Mouse (Mus musculus): ENCODE data around the gene Ifngr1. TPM values are rescaled to one million over a fixed set of nuclear protein-coding genes. Genes with fewer than 3 reads are reported as not detected.

Gene Ifngr1
- total RNA-seq (2018; cell fraction: chromatin; rRNA removed), result 100 to 1,000 TPM in 20 of 26 experiments, 10 to 100 TPM in 6; 26.1 to 449 (median 139) TPM
- 100 to 1,000 TPM in 25 of 26 experiments, 10 to 100 TPM in 1; 99.1 to 216 (median 133) TPM for total RNA-seq (2018; cell fraction: cytosol; rRNA removed)
- total RNA-seq (2018; cell fraction: nucleus; rRNA removed), result 100 to 1,000 TPM in 25 of 26 experiments, 10 to 100 TPM in 1; 62.6 to 584 (median 228) TPM
- 152 to 186 TPM (median 172 TPM) in 3 replicates for polyA plus RNA-seq (2018)

GRCm38 (mm10) chr10:19591641-19592441 lies at the start of gene Ifngr1:
TSS of gene Ifngr1 (plus strand) at chr10:19591949.
- H3K4me3 ChIP-seq (ENCODE audit: inconsistent target), result peak within 1 kb of the TSS; percentile 76
- 0% methylated on average over 52 of the region's 52 CpGs for whole genome bisulfite sequencing (ENCODE audit: missing documents)
- H3K36me3 ChIP-seq (ENCODE audit: inconsistent target), result no peaks in the 10 kb centered on the region
- peak within 1 kb of the TSS; percentile 81 for H3K27ac ChIP-seq
- H3K79me2 ChIP-seq (ENCODE audit: inconsistent target), result peaks cover 47% of the 10 kb centered on the region

GRCm38 (mm10) chr10:19546825-19547224 lies 44.9 kb upstream of the Ifngr1 start:
- no peak overlapping the region for H3K4me3 ChIP-seq (ENCODE audit: inconsistent target)
- 10% methylated on average over 1 of the region's 1 CpGs for WGBS (ENCODE audit: missing documents)
- H3K79me2 ChIP-seq (ENCODE audit: inconsistent target), result no peaks in the 10 kb centered on the region
- H3K36me3 ChIP-seq (ENCODE audit: inconsistent target), result no peaks in the 10 kb centered on the region
- H3K27ac ChIP-seq, result peak overlapping the region; percentile 83

- Histone ChIP-seq H3K79me2 (ENCODE audit: inconsistent target) (no peaks in the 10 kb centered on the region), H3K36me3 (ENCODE audit: inconsistent target) (no peaks in the 10 kb centered on the region), H3K4me3 (ENCODE audit: inconsistent target) (no peak overlapping the region), H3K27ac (peak overlapping the region; percentile 83)
- WGBS (ENCODE audit: missing documents), result 56% methylated on average over 1 of the region's 1 CpGs
These were observed 43.7 kb upstream of the Ifngr1 start for GRCm38 (mm10) chr10:19548016-19548415.

- Histone ChIP-seq H3K79me2 (ENCODE audit: inconsistent target) (no peaks in the 10 kb centered on the region), H3K27ac (peak overlapping the region; percentile 83), H3K4me3 (ENCODE audit: inconsistent target) (no peak overlapping the region), H3K36me3 (ENCODE audit: inconsistent target) (no peaks in the 10 kb centered on the region)
- WGBS (ENCODE audit: missing documents), result 96% methylated on average over 2 of the region's 2 CpGs
These were observed 43.3 kb upstream of the Ifngr1 start for GRCm38 (mm10) chr10:19548491-19548890.

- 12% methylated on average over 3 of the region's 3 CpGs for WGBS (ENCODE audit: missing documents)
- Histone ChIP-seq H3K27ac (no peak overlapping the region; the same call in 1 of the 2 replicates), H3K4me3 (ENCODE audit: inconsistent target) (no peak overlapping the region), H3K36me3 (ENCODE audit: inconsistent target) (no peaks in the 10 kb centered on the region), H3K79me2 (ENCODE audit: inconsistent target) (no peaks in the 10 kb centered on the region)
These were observed 40.2 kb upstream of the Ifngr1 start for GRCm38 (mm10) chr10:19551585-19551984.

GRCm38 (mm10) chr10:19553857-19554256 lies 37.9 kb upstream of the Ifngr1 start:
- Histone ChIP-seq H3K36me3 (ENCODE audit: inconsistent target) (no peaks in the 10 kb centered on the region), H3K27ac (no peak overlapping the region), H3K4me3 (ENCODE audit: inconsistent target) (no peak overlapping the region), H3K79me2 (ENCODE audit: inconsistent target) (no peaks in the 10 kb centered on the region)
- WGBS (ENCODE audit: missing documents), result 32% methylated on average over 2 of the region's 2 CpGs

- no peaks in the 10 kb centered on the region for H3K36me3 ChIP-seq (ENCODE audit: inconsistent target)
- no peaks in the 10 kb centered on the region for H3K79me2 ChIP-seq (ENCODE audit: inconsistent target)
- no peak overlapping the region for H3K27ac ChIP-seq
- H3K4me3 ChIP-seq (ENCODE audit: inconsistent target), result no peak overlapping the region
- 89% methylated on average over 4 of the region's 4 CpGs for WGBS (ENCODE audit: missing documents)
These were observed 34.1 kb upstream of the Ifngr1 start for GRCm38 (mm10) chr10:19557696-19558095.

- Histone ChIP-seq H3K36me3 (ENCODE audit: inconsistent target) (no peaks in the 10 kb centered on the region), H3K79me2 (ENCODE audit: inconsistent target) (no peaks in the 10 kb centered on the region), H3K27ac (peak overlapping the region; percentile 80), H3K4me3 (ENCODE audit: inconsistent target) (no peak overlapping the region)
- WGBS (ENCODE audit: missing documents), result 13% methylated on average over 7 of the region's 8 CpGs
These were observed 32.1 kb upstream of the Ifngr1 start for GRCm38 (mm10) chr10:19559565-19560165.

GRCm38 (mm10) chr10:19562598-19562997 lies 29.2 kb upstream of the Ifngr1 start:
- Histone ChIP-seq H3K4me3 (ENCODE audit: inconsistent target) (no peak overlapping the region), H3K36me3 (ENCODE audit: inconsistent target) (no peaks in the 10 kb centered on the region), H3K27ac (no peak overlapping the region), H3K79me2 (ENCODE audit: inconsistent target) (no peaks in the 10 kb centered on the region)
- 40% methylated on average over 3 of the region's 3 CpGs for WGBS (ENCODE audit: missing documents)

GRCm38 (mm10) chr10:19563443-19563861 lies 28.3 kb upstream of the Ifngr1 start:
- WGBS (ENCODE audit: missing documents), result 50% methylated on average over 1 of the region's 1 CpGs
- Histone ChIP-seq H3K79me2 (ENCODE audit: inconsistent target) (no peaks in the 10 kb centered on the region), H3K4me3 (ENCODE audit: inconsistent target) (no peak overlapping the region), H3K36me3 (ENCODE audit: inconsistent target) (no peaks in the 10 kb centered on the region), H3K27ac (no peak overlapping the region)

- H3K79me2 ChIP-seq (ENCODE audit: inconsistent target), result no peaks in the 10 kb centered on the region
- H3K36me3 ChIP-seq (ENCODE audit: inconsistent target), result no peaks in the 10 kb centered on the region
- H3K4me3 ChIP-seq (ENCODE audit: inconsistent target), result no peak overlapping the region
- H3K27ac ChIP-seq, result no peak overlapping the region
- WGBS (ENCODE audit: missing documents), result 91% methylated on average over 4 of the region's 4 CpGs
These were observed 24.3 kb upstream of the Ifngr1 start for GRCm38 (mm10) chr10:19567481-19567880.

GRCm38 (mm10) chr10:19570288-19570687 lies 21.5 kb upstream of the Ifngr1 start:
- WGBS (ENCODE audit: missing documents), result 3% methylated on average over 4 of the region's 4 CpGs
- H3K4me3 ChIP-seq (ENCODE audit: inconsistent target), result no peak overlapping the region
- H3K79me2 ChIP-seq (ENCODE audit: inconsistent target), result no peaks in the 10 kb centered on the region
- H3K27ac ChIP-seq, result peak overlapping the region; percentile 94
- no peaks in the 10 kb centered on the region for H3K36me3 ChIP-seq (ENCODE audit: inconsistent target)

GRCm38 (mm10) chr10:19570716-19571115 lies 21.0 kb upstream of the Ifngr1 start:
- Histone ChIP-seq H3K27ac (peak overlapping the region; percentile 94), H3K4me3 (ENCODE audit: inconsistent target) (no peak overlapping the region), H3K79me2 (ENCODE audit: inconsistent target) (no peaks in the 10 kb centered on the region), H3K36me3 (ENCODE audit: inconsistent target) (no peaks in the 10 kb centered on the region)
- 0% methylated on average over 1 of the region's 1 CpGs for WGBS (ENCODE audit: missing documents)

- H3K79me2 ChIP-seq (ENCODE audit: inconsistent target), result no peaks in the 10 kb centered on the region
- no peaks in the 10 kb centered on the region for H3K36me3 ChIP-seq (ENCODE audit: inconsistent target)
- no peak overlapping the region for H3K4me3 ChIP-seq (ENCODE audit: inconsistent target)
- no peak overlapping the region for H3K27ac ChIP-seq
- WGBS (ENCODE audit: missing documents), result 88% methylated on average over 3 of the region's 3 CpGs
These were observed 14.2 kb upstream of the Ifngr1 start for GRCm38 (mm10) chr10:19577571-19577970.

- no peaks in the 10 kb centered on the region for H3K36me3 ChIP-seq (ENCODE audit: inconsistent target)
- WGBS (ENCODE audit: missing documents), result 35% methylated on average over 6 of the region's 6 CpGs
- no peak overlapping the region for H3K4me3 ChIP-seq (ENCODE audit: inconsistent target)
- H3K27ac ChIP-seq, result no peak overlapping the region
- H3K79me2 ChIP-seq (ENCODE audit: inconsistent target), result no peaks in the 10 kb centered on the region
These were observed 13.7 kb upstream of the Ifngr1 start for GRCm38 (mm10) chr10:19578001-19578400.

Measured in macrophage (primary cell).